Mouse (Mus musculus) activated CD4-positive, CD25-positive, alpha-beta regulatory T cell, adult 9 weeks (primary cell): ENCODE measurements around the gene Nos3. TPM values are rescaled to one million over a fixed set of nuclear protein-coding genes. Genes with fewer than 3 reads are reported as not detected.

Experiments
- polyA plus RNA-seq: library from polyadenylated mRNA; unstranded; fragments of 100-300 nt; shearing (Covaris generic); gene quantifications from one replicate; pipeline ENCODE4 v1.2.1, GENCODE M21; 2017

Nos3 gene
- 0.23 TPM for polyA plus RNA-seq

DNA sequence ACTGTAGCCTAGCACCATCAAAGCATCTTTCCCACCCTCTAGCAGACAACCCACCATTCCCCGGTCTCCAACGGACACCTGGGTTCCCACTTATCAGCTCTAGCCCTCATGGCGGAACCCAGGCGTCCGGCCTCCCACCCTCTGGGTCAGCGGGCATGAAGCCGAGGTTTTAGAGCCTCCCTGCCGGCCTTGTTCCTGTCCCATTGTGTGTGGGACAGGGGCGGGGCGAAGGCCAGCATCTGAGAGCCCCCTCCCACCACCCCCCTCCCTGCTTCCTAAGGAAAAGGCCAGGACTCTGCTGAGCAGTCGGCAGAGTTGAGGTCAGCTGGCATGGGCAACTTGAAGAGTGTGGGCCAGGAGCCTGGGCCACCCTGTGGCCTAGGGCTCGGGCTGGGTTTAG lies at the start of gene Nos3:
Nos3 (plus strand) TSS at position 303 of the 400 bp plus-strand sequence.

GRCm38 (mm10) chr5:24351278-24351677 lies 13.3 kb upstream of the Nos3 start, which contains the start of gene Kcnh2:
Gene Kcnh2 (minus strand): TSS chr5:24351604.

GRCm38 (mm10) chr5:24391864-24392263 lies 27.3 kb downstream of the Nos3 start, which contains the start of gene Atg9b:
Gene Atg9b (minus strand): TSS chr5:24392143.

DNA sequence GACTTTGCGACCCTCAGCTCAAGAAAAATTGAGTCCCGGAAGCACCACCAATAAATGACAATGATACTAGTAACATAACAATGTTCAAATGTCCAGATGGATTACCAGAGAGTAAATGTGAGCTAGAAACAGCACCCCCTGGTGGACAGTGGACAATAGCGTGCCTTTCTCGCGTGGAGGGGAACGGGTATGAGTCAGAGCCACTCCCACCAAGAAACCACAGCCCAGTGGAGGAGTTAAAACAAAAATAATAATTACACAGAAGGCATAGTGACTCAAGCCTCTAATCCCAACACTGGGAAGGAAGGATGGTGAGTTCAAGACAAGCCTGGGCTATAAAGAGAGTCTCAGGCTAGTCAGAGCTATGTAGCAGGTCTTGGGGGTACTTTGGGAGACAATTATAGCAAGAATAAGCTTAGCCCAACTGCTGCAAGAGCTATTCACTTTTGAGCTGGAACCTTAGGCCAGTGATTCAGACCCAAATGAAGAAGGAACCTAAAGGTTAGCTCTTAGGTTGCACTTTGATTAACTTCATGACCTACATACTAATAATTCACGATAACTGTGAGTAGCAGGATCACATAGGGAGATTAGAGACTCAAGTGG lies 28.9 kb downstream of the Nos3 start, which contains the start of gene Abcb8:
Abcb8 (plus strand) TSS at position 272 of the 606 bp plus-strand sequence.

DNA sequence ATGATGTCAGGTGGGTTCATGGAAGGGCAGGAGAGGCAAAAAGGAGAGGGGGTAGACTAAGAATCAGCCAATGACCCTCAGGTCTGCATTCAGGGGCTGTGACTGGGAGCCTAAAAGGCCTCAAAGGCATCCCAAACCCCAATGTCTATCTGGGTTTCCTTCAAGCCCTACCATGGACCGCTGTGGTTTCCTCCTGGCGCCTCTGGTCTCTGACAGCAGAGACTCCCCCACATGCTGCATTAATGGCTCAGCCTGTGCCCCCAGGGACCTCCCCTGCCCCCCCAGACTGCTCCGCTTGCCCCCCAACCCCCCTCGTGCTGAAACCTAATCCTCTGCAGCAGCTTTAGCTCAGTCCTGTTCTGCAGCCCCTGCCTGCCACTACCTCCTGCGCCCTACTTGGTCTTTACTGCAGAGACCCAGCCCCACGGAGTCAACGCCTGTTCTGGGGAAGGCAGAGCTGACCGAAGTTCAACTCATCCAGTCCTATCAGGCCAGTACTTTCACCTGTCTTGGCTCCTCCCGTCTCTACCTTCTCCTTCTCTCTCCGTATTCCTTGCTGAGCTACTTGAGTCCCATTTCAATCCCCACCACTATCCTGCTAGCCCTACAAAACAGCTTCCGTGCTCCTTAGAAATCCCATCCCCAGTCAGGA lies 48.6 kb downstream of the Nos3 start, which contains the start of gene Asic3:
Asic3 (plus strand) TSS at position 351 of the 652 bp plus-strand sequence.

DNA sequence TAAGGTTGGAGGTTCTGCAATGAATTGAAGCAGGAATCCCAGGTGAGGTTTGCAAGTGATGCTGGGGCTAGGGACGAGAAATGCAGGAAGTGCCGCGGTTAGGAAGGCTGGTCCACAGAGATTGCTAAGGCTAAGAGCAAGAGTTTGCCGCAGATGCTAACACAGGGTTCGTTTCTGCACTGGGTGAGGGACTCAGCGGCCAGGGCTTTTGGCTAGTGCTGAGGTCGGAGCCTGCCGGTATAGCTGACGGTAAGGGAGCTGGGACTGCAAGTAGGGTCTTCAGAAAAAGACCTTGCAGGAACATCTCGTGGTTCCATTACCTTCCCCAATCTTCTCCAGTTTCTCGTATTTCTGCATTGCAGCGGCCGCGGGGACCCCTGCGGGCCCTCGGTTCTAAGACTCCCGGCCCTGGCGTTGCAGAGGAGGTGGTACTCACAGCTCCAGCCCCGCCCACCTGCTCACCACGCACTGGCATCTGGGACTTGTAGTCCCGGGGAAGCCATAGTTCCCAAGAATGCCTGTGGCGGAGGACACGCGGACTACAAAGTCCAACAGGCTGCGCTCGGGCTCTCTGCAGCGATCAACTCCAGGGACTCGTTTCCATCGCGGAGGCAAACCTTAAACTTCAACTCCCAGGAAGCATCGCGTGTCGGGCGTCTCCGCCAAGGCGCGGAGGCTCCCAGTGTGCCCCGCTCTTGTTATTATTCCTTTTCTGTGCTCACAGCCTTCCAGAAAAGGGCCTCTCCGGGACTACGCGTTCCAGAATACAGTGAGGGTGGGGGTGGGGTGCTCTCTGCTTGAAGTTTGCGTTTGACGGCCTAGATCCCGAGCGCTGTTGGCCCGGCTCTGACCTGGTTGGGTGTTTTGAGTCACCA lies 58.8 kb downstream of the Nos3 start, which contains the start of the genes Cdk5 and Slc4a2:
Cdk5 (minus strand) TSS at position 402 of the 875 bp plus-strand sequence.
Slc4a2 (plus strand) TSS at position 709 of the 875 bp plus-strand sequence.

Other genes starting within 250 kb of the Nos3 start
- gene Nupl2, start 199.8 kb upstream of the Nos3 start, polyA plus RNA-seq: 12.3 TPM
- 4.1 TPM for gene Kcnh2, start 13.2 kb upstream of the Nos3 start, polyA plus RNA-seq
- 0.64 TPM for gene Atg9b, start 27.3 kb downstream of the Nos3 start, polyA plus RNA-seq
- gene Abcb8, start 28.9 kb downstream of the Nos3 start, polyA plus RNA-seq: 33.1 TPM
- gene Asic3, start 48.6 kb downstream of the Nos3 start, polyA plus RNA-seq: not detected
- gene Cdk5, start 58.7 kb downstream of the Nos3 start, polyA plus RNA-seq: 98.4 TPM
- 45.0 TPM for gene Slc4a2, start 59.0 kb downstream of the Nos3 start, polyA plus RNA-seq
- 119 TPM for gene Fastk, start 80.5 kb downstream of the Nos3 start, polyA plus RNA-seq
- gene Tmub1, start 83.0 kb downstream of the Nos3 start, polyA plus RNA-seq: 84.0 TPM
- 5.4 TPM for gene Agap3, start 87.4 kb downstream of the Nos3 start, polyA plus RNA-seq
- gene Gbx1, start 162.4 kb downstream of the Nos3 start, polyA plus RNA-seq: 0.10 TPM
- not detected for gene Asb10, start 176.2 kb downstream of the Nos3 start, polyA plus RNA-seq
- not detected for gene 4931409K22Rik, start 192.0 kb downstream of the Nos3 start, polyA plus RNA-seq
- gene Abcf2, start 212.7 kb downstream of the Nos3 start, polyA plus RNA-seq: 84.9 TPM
- gene Chpf2, start 221.9 kb downstream of the Nos3 start, polyA plus RNA-seq: 38.7 TPM